Mouse (Mus musculus): Measurements from ENCODE around the gene Il3. TPM values are rescaled to one million over a fixed set of nuclear protein-coding genes. Genes with fewer than 3 reads are reported as not detected.
"Not testable (repeated sequence)": the region's sequence is repeated elsewhere in the genome, so short reads cannot be mapped to it uniquely, and the experiment has no call there.

Il3 gene
- polyA plus RNA-seq, 1 experiment = not detected

GRCm38 (mm10) chr11:54304471-54304873 lies 37.4 kb upstream of the Il3 start:
- WGBS = 2% methylated on average over 7 of the region's 7 CpGs
- H3K4me3 ChIP-seq (ENCODE audit: insufficient read depth, low read depth, low read length) = peak overlapping the region; percentile 88
- peaks cover 26% of the 10 kb centered on the region for H3K4me1 ChIP-seq (ENCODE audit: control insufficient read depth, insufficient read depth, low read length)
- TF ChIP-seq POLR2A (IDR thresholded peaks at IDR 0.05; ENCODE audit: insufficient read depth, low read depth, low read length) = no peak
- TF ChIP-seq CTCF (IDR thresholded peaks at IDR 0.05; ENCODE audit: insufficient read depth, low read depth, low read length) = no peak
- peak overlapping the region; percentile 85 for H3K27ac ChIP-seq (ENCODE audit: insufficient read depth, low read depth, low read length)

- TF ChIP-seq POLR2A (IDR thresholded peaks at IDR 0.05; ENCODE audit: insufficient read depth, low read depth, low read length) (peak; percentile 40; the same call in 1 of the 2 replicates), CTCF (IDR thresholded peaks at IDR 0.05; ENCODE audit: insufficient read depth, low read depth, low read length) (peak; percentile 21; the same call in 1 of the 2 replicates)
- Histone ChIP-seq H3K4me1 (ENCODE audit: control insufficient read depth, insufficient read depth, low read length) (peaks cover 26% of the 10 kb centered on the region), H3K27ac (ENCODE audit: insufficient read depth, low read depth, low read length) (peak within 1 kb of the TSS; percentile 85), H3K4me3 (ENCODE audit: insufficient read depth, low read depth, low read length) (peak within 1 kb of the TSS; percentile 88)
- under 1% methylated on average over 54 of the region's 59 CpGs for WGBS
Observed at GRCm38 (mm10) chr11:54303728-54304470, 36.8 kb upstream of the Il3 start, which contains the start of gene Acsl6. Gene Acsl6 (plus strand): TSS chr11:54303798.

GRCm38 (mm10) chr11:54303076-54303727 lies 36.1 kb upstream of the Il3 start:
- TF ChIP-seq CTCF (IDR thresholded peaks at IDR 0.05; ENCODE audit: insufficient read depth, low read depth, low read length) (no peak), POLR2A (IDR thresholded peaks at IDR 0.05; ENCODE audit: insufficient read depth, low read depth, low read length) (no peak)
- H3K4me3 ChIP-seq (ENCODE audit: insufficient read depth, low read depth, low read length) = peak overlapping the region; percentile 88; the same call in 1 of the 2 replicates
- H3K4me1 ChIP-seq (ENCODE audit: control insufficient read depth, insufficient read depth, low read length) = peaks cover 26% of the 10 kb centered on the region
- WGBS = 37% methylated on average over 6 of the region's 6 CpGs
- H3K27ac ChIP-seq (ENCODE audit: insufficient read depth, low read depth, low read length) = peak overlapping the region; percentile 40; the same call in 1 of the 2 replicates

GRCm38 (mm10) chr11:54302606-54303005 lies 35.5 kb upstream of the Il3 start:
- Histone ChIP-seq H3K4me1 (ENCODE audit: control insufficient read depth, insufficient read depth, low read length) (peaks cover 26% of the 10 kb centered on the region), H3K4me3 (ENCODE audit: insufficient read depth, low read depth, low read length) (no peak overlapping the region), H3K27ac (ENCODE audit: insufficient read depth, low read depth, low read length) (no peak overlapping the region)
- WGBS = 83% methylated on average over 3 of the region's 3 CpGs
- TF ChIP-seq POLR2A (IDR thresholded peaks at IDR 0.05; ENCODE audit: insufficient read depth, low read depth, low read length) (no peak), CTCF (IDR thresholded peaks at IDR 0.05; ENCODE audit: insufficient read depth, low read depth, low read length) (no peak)

GRCm38 (mm10) chr11:54301994-54302393 lies 34.9 kb upstream of the Il3 start:
- 76% methylated on average over 8 of the region's 8 CpGs for WGBS
- Histone ChIP-seq H3K4me3 (ENCODE audit: insufficient read depth, low read depth, low read length) (no peak overlapping the region), H3K4me1 (ENCODE audit: control insufficient read depth, insufficient read depth, low read length) (peaks cover 23% of the 10 kb centered on the region), H3K27ac (ENCODE audit: insufficient read depth, low read depth, low read length) (no peak overlapping the region)
- TF ChIP-seq CTCF (IDR thresholded peaks at IDR 0.05; ENCODE audit: insufficient read depth, low read depth, low read length) (no peak), POLR2A (IDR thresholded peaks at IDR 0.05; ENCODE audit: insufficient read depth, low read depth, low read length) (no peak)

GRCm38 (mm10) chr11:54298777-54299176 lies 31.7 kb upstream of the Il3 start:
- H3K4me1 ChIP-seq (ENCODE audit: control insufficient read depth, insufficient read depth, low read length) = peaks cover 11% of the 10 kb centered on the region
- H3K4me3 ChIP-seq (ENCODE audit: insufficient read depth, low read depth, low read length) = no peak overlapping the region
- TF ChIP-seq CTCF (IDR thresholded peaks at IDR 0.05; ENCODE audit: insufficient read depth, low read depth, low read length) = no peak
- TF ChIP-seq POLR2A (IDR thresholded peaks at IDR 0.05; ENCODE audit: insufficient read depth, low read depth, low read length) = no peak
- H3K27ac ChIP-seq (ENCODE audit: insufficient read depth, low read depth, low read length) = no peak overlapping the region

GRCm38 (mm10) chr11:54297471-54297870 lies 30.4 kb upstream of the Il3 start:
- H3K27ac ChIP-seq (ENCODE audit: insufficient read depth, low read depth, low read length); H3K4me3 ChIP-seq (ENCODE audit: insufficient read depth, low read depth, low read length); H3K4me1 ChIP-seq (ENCODE audit: control insufficient read depth, insufficient read depth, low read length): not testable (repeated sequence)
- WGBS = 90% methylated on average over 2 of the region's 2 CpGs

- WGBS = 92% methylated on average over 1 of the region's 1 CpGs
- Histone ChIP-seq H3K4me3 (ENCODE audit: insufficient read depth, low read depth, low read length) (no peak overlapping the region), H3K4me1 (ENCODE audit: control insufficient read depth, insufficient read depth, low read length) (peaks cover 2% of the 10 kb centered on the region; the same call in 1 of the 2 replicates), H3K27ac (ENCODE audit: insufficient read depth, low read depth, low read length) (no peak overlapping the region)
- TF ChIP-seq POLR2A (IDR thresholded peaks at IDR 0.05; ENCODE audit: insufficient read depth, low read depth, low read length) = no peak
- no peak for TF ChIP-seq CTCF (IDR thresholded peaks at IDR 0.05; ENCODE audit: insufficient read depth, low read depth, low read length)
Observed at GRCm38 (mm10) chr11:54296734-54297133, 29.7 kb upstream of the Il3 start.

- TF ChIP-seq CTCF (IDR thresholded peaks at IDR 0.05; ENCODE audit: insufficient read depth, low read depth, low read length) = no peak
- TF ChIP-seq POLR2A (IDR thresholded peaks at IDR 0.05; ENCODE audit: insufficient read depth, low read depth, low read length) = no peak
- Histone ChIP-seq H3K4me1 (ENCODE audit: control insufficient read depth, insufficient read depth, low read length) (no peaks in the 10 kb centered on the region), H3K4me3 (ENCODE audit: insufficient read depth, low read depth, low read length) (no peak overlapping the region), H3K27ac (ENCODE audit: insufficient read depth, low read depth, low read length) (no peak overlapping the region)
- WGBS = 91% methylated on average over 4 of the region's 4 CpGs
Observed at GRCm38 (mm10) chr11:54295971-54296370, 28.9 kb upstream of the Il3 start.

Measured in olfactory bulb, adult 2 months (tissue).